Mouse (Mus musculus): ENCODE measurements at regions not wholly inside any gene's neighbourhood (a gene's known extent, or its start where the extent isn't known, plus 50 kb on each side); places are given as distances from the start of the nearest gene placed in this dataset.

GRCm38 (mm10) chr9:50038231-50038630 is 239.5 kb upstream of the Ncam1 start:
- WGBS = 59% methylated on average over 11 of the region's 11 CpGs
- no peaks in the 10 kb centered on the region for H3K9me3 ChIP-seq
- no peak overlapping the region for H3K4me3 ChIP-seq
- H3K27ac ChIP-seq = 0 out of 2 replicates have a peak overlapping the region, but pooled peaks have one; percentile 40
- peaks cover 8% of the 10 kb centered on the region for H3K4me1 ChIP-seq (replicated peaks)
- no peaks in the 10 kb centered on the region for H3K27me3 ChIP-seq
- H3K4me2 ChIP-seq = no peak overlapping the region
- ATAC-seq (ENCODE audit: low FRiP score) = no peak
- H3K9ac ChIP-seq = no peak overlapping the region
- H3K36me3 ChIP-seq = no peaks in the 10 kb centered on the region

GRCm38 (mm10) chr9:50032322-50033158 is 233.8 kb upstream of the Ncam1 start:
- Histone ChIP-seq H3K4me1 (replicated peaks) (peaks cover 22% of the 10 kb centered on the region), H3K27ac (peak overlapping the region; percentile 44; the same call in 1 of the 2 replicates), H3K4me3 (no peak overlapping the region), H3K9ac (no peak overlapping the region), H3K9me3 (no peaks in the 10 kb centered on the region), H3K4me2 (no peak overlapping the region), H3K36me3 (no peaks in the 10 kb centered on the region), H3K27me3 (no peaks in the 10 kb centered on the region)
- WGBS = 51% methylated on average over 9 of the region's 9 CpGs
- no peak for ATAC-seq (ENCODE audit: low FRiP score)

DNA sequence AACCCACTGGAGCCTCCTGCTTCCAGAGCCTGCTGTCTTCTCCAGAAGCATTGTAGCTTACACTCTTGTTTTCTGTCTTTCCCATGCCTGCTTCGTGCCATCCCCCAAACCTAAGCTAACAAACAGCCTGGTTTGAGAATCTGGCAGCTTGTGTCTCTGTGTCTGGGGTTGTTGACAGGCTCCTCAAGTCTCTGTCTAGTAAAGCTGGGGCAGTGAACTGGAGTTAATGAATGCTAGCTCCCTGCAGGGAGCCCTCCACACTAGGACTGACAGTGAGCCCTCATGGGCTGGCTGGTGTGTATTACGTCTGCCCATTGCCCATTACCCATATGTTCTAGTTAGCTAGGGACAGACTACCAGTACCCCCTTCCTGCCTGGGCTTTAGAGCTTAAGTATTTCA is 232.6 kb upstream of the Ncam1 start:
- Histone ChIP-seq H3K4me1 (replicated peaks) (peaks cover 22% of the 10 kb centered on the region), H3K4me2 (no peak overlapping the region), H3K36me3 (no peaks in the 10 kb centered on the region), H3K9ac (no peak overlapping the region), H3K9me3 (no peaks in the 10 kb centered on the region), H3K4me3 (no peak overlapping the region), H3K27me3 (no peaks in the 10 kb centered on the region), H3K27ac (no peak overlapping the region)
- 16% methylated on average over 2 of the region's 2 CpGs for WGBS
- ATAC-seq (ENCODE audit: low FRiP score) = no peak

- Histone ChIP-seq H3K27ac (no peak overlapping the region), H3K4me2 (no peak overlapping the region), H3K9ac (no peak overlapping the region), H3K4me1 (replicated peaks) (peaks cover 22% of the 10 kb centered on the region), H3K9me3 (no peaks in the 10 kb centered on the region), H3K4me3 (no peak overlapping the region), H3K36me3 (no peaks in the 10 kb centered on the region), H3K27me3 (no peaks in the 10 kb centered on the region)
- ATAC-seq (ENCODE audit: low FRiP score) = no peak
- 59% methylated on average over 3 of the region's 3 CpGs for WGBS
Measured at GRCm38 (mm10) chr9:50029030-50029429, 230.3 kb upstream of the Ncam1 start.

GRCm38 (mm10) chr9:50028573-50028972 is 229.8 kb upstream of the Ncam1 start:
- Histone ChIP-seq H3K9me3 (no peaks in the 10 kb centered on the region), H3K4me3 (no peak overlapping the region), H3K27me3 (no peaks in the 10 kb centered on the region), H3K36me3 (no peaks in the 10 kb centered on the region), H3K27ac (no peak overlapping the region), H3K4me1 (replicated peaks) (peaks cover 22% of the 10 kb centered on the region), H3K4me2 (no peak overlapping the region), H3K9ac (no peak overlapping the region)
- no peak for ATAC-seq (ENCODE audit: low FRiP score)
- 82% methylated on average over 2 of the region's 2 CpGs for WGBS

- Histone ChIP-seq H3K36me3 (no peaks in the 10 kb centered on the region), H3K9ac (no peak overlapping the region), H3K27ac (no peak overlapping the region), H3K27me3 (no peaks in the 10 kb centered on the region), H3K4me3 (no peak overlapping the region), H3K4me2 (no peak overlapping the region), H3K4me1 (replicated peaks) (no peaks in the 10 kb centered on the region; the same call in 1 of the 2 replicates), H3K9me3 (no peaks in the 10 kb centered on the region)
- 90% methylated on average over 6 of the region's 6 CpGs for WGBS
- ATAC-seq (ENCODE audit: low FRiP score) = no peak
Measured at GRCm38 (mm10) chr9:50024820-50025219, 226.1 kb upstream of the Ncam1 start.

- no peaks in the 10 kb centered on the region for H3K27me3 ChIP-seq
- no peaks in the 10 kb centered on the region for H3K36me3 ChIP-seq
- ATAC-seq (ENCODE audit: low FRiP score) = no peak
- H3K4me2 ChIP-seq = no peak overlapping the region
- H3K27ac ChIP-seq = no peak overlapping the region
- 93% methylated on average over 4 of the region's 4 CpGs for WGBS
- H3K4me3 ChIP-seq = no peak overlapping the region
- H3K9ac ChIP-seq = no peak overlapping the region
- no peaks in the 10 kb centered on the region for H3K4me1 ChIP-seq (replicated peaks)
- H3K9me3 ChIP-seq = no peaks in the 10 kb centered on the region
Measured at GRCm38 (mm10) chr9:50013602-50014001, 214.9 kb upstream of the Ncam1 start.

- Histone ChIP-seq H3K9me3 (no peaks in the 10 kb centered on the region), H3K9ac (no peak overlapping the region), H3K4me3 (no peak overlapping the region), H3K36me3 (no peaks in the 10 kb centered on the region), H3K4me1 (replicated peaks) (peaks cover 20% of the 10 kb centered on the region), H3K27me3 (no peaks in the 10 kb centered on the region), H3K4me2 (no peak overlapping the region), H3K27ac (peak overlapping the region; percentile 69)
- WGBS = 40% methylated on average over 8 of the region's 8 CpGs
- peak; percentile 61 for ATAC-seq (ENCODE audit: low FRiP score)
Measured at GRCm38 (mm10) chr9:50005757-50006576, 207.2 kb upstream of the Ncam1 start.

GRCm38 (mm10) chr9:50002695-50003094 is 204.0 kb upstream of the Ncam1 start:
- H3K27me3 ChIP-seq = no peaks in the 10 kb centered on the region
- ATAC-seq (ENCODE audit: low FRiP score) = no peak
- H3K9ac ChIP-seq = no peak overlapping the region
- H3K4me1 ChIP-seq (replicated peaks) = peaks cover 28% of the 10 kb centered on the region
- no peak overlapping the region for H3K27ac ChIP-seq
- H3K36me3 ChIP-seq = no peaks in the 10 kb centered on the region
- 54% methylated on average over 6 of the region's 6 CpGs for WGBS
- H3K4me2 ChIP-seq = no peak overlapping the region
- H3K4me3 ChIP-seq = no peak overlapping the region
- H3K9me3 ChIP-seq = no peaks in the 10 kb centered on the region

DNA sequence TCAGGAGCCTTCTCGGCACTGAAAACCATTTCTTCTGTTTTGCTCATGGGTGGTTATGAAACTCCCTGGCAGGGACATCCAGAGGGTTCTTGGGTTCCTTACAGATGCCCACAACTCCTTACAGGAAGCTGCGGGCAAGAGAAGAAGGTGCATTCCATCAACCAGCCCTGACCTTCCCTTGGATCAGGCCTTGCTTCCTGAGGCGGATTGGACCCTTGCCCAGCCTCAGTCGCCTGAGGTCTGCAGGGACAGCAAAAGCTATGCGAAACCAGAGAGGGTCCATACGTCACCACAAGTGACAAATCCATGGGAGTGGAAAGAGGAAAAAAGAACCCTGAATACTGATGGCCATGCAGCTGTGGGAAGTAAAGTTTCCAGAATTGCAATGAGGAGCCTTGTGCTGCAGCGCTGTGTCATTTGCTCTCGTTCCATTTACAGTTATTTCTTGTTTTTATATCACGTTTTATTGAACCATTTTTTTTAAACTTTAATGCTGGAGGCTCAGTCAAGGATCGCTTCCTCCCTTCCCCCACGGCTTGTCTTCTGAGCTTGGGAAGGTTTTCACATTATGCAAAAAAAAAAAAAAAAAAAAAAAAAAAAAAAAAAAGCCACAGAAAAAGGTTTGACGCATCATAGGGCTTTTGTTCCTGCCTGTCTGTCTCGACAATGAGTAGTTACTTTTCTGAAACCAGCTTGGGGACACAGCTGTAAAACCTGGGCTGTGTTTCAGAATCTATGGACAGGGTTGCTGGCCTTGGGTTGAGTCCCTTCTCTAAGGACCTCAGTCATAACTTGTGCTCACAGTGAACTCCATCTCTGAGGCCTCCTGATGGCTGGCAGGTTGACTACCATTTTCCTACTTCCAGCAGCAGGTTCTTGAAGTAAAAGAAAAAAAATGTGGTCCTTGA is 202.0 kb upstream of the Ncam1 start:
- no peak overlapping the region for H3K9ac ChIP-seq
- no peak overlapping the region for H3K4me3 ChIP-seq
- H3K27me3 ChIP-seq = no peaks in the 10 kb centered on the region
- H3K36me3 ChIP-seq = peaks cover 3% of the 10 kb centered on the region; the same call in 1 of the 2 replicates
- no peak for ATAC-seq (ENCODE audit: low FRiP score)
- 50% methylated on average over 13 of the region's 13 CpGs for WGBS
- peaks cover 15% of the 10 kb centered on the region for H3K4me1 ChIP-seq (replicated peaks)
- H3K4me2 ChIP-seq = no peak overlapping the region
- H3K9me3 ChIP-seq = peaks cover 5% of the 10 kb centered on the region
- peak overlapping the region; percentile 30; the same call in 1 of the 2 replicates for H3K27ac ChIP-seq

DNA sequence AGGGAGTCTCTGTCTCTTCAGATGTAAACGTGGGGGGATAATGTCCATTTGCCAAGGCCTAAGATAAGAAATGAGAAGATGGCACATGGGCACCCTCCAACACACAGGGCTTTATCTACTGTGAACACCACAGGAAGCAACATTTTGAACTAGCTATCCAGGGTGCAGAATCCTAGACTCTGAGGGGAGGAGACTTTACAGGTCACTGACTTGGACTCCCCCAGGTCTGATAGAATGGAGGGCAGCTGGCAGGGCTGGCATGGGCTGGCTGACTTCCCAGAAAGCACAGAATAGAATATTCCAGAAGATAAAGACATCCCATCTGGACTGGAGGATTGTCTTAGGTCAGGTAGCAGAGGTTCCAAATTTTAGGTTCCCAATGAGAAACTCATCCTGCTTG is 201.2 kb upstream of the Ncam1 start:
- 83% methylated on average over 1 of the region's 1 CpGs for WGBS
- H3K4me2 ChIP-seq = no peak overlapping the region
- peaks cover 12% of the 10 kb centered on the region for H3K9me3 ChIP-seq
- H3K4me3 ChIP-seq = no peak overlapping the region
- peaks cover 3% of the 10 kb centered on the region; the same call in 1 of the 2 replicates for H3K36me3 ChIP-seq
- ATAC-seq (ENCODE audit: low FRiP score) = no peak
- no peaks in the 10 kb centered on the region for H3K27me3 ChIP-seq
- peaks cover 11% of the 10 kb centered on the region for H3K4me1 ChIP-seq (replicated peaks)
- peak overlapping the region; percentile 30; the same call in 1 of the 2 replicates for H3K27ac ChIP-seq
- no peak overlapping the region for H3K9ac ChIP-seq

DNA sequence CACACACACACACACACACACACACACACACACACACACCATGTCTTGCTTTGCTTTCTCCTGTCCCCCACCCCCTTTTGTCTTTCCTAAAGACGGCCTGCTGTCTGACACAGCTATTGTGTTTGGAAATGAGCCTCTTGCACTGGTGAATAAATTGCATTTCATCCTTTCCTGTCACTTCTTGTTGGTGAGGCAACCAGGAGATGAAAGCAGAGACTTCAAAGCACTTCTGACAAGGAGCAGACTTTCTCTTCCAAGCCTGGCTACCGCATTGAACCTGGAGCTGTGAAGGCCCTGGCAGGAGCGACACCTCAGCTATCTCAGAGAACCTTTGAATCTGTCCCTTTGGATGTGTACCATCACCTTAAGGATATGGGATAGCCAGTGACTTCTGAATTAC is 199.4 kb upstream of the Ncam1 start:
- Histone ChIP-seq H3K4me1 (replicated peaks) (peaks cover 11% of the 10 kb centered on the region), H3K36me3 (peaks cover 3% of the 10 kb centered on the region; the same call in 1 of the 2 replicates), H3K27me3 (no peaks in the 10 kb centered on the region), H3K27ac (no peak overlapping the region), H3K9ac (no peak overlapping the region), H3K9me3 (peaks cover 15% of the 10 kb centered on the region), H3K4me2 (no peak overlapping the region), H3K4me3 (no peak overlapping the region)
- ATAC-seq (ENCODE audit: low FRiP score) = no peak
- WGBS = 32% methylated on average over 3 of the region's 3 CpGs
